Comparison of ENCODE assay signal across 19 mouse cellular contexts in genomic region chr13:23755000-23755399, GRCm38 (mm10). TPM values are rescaled to one million over a fixed set of nuclear protein-coding genes. Genes with fewer than 3 reads are reported as not detected.
DNase-seq lines count a peak whose midpoint lies in the region; ATAC-seq and TF ChIP-seq lines count a peak whose summit lies in the region.
"Had no signal": no experiment of that assay in that cellular context is flagged by ENCODE, and none has a peak within 500 bp of the region (broad histone marks: within the 10 kb centered on the region; RNA-seq: fewer than 3 reads in every experiment).

No protein-coding gene starts in this region.

- no peaks in the 10 kb centered on the region for H3K27me3 ChIP-seq in kidney, embryonic 15.5 days
- H3K27me3 ChIP-seq in kidney, embryonic 14.5 days (ENCODE audit: control insufficient read depth, insufficient read depth, low read length) = no peaks in the 10 kb centered on the region
- H3K27me3 ChIP-seq in embryonic facial prominence, embryonic 13.5 days = no peaks in the 10 kb centered on the region
- no peaks in the 10 kb centered on the region for H3K27me3 ChIP-seq in liver, embryonic 16.5 days (ENCODE audit: control insufficient read depth, insufficient read depth, low read depth, low read length)
- H3K27me3 ChIP-seq in thymus, adult 2 months (ENCODE audit: control insufficient read depth, insufficient read depth, low read length) = no peaks in the 10 kb centered on the region
- H3K27me3 ChIP-seq: limb, embryonic 15.5 days; midbrain, embryonic 15.5 days; stomach, embryonic 15.5 days had no signal

- ATAC-seq in kidney, embryonic 15.5 days (replicated peaks; ENCODE audit: low FRiP score) = no peak
- no peak for ATAC-seq in kidney, embryonic 14.5 days (ENCODE audit: low FRiP score, low TSS enrichment)
- no peak for ATAC-seq in embryonic facial prominence, embryonic 13.5 days (ENCODE audit: insufficient number of reproducible peaks, insufficient read depth, low FRiP score, low TSS enrichment, low read depth)
- no peak for ATAC-seq in liver, embryonic 16.5 days (ENCODE audit: low read depth)
- ATAC-seq: hindbrain, embryonic 16.5 days; midbrain, embryonic 15.5 days had no signal

- 0 out of 2 replicates have a peak overlapping the region, but pooled peaks have one; percentile 10 for H3K27ac ChIP-seq in kidney, embryonic 15.5 days
- no peak overlapping the region for H3K27ac ChIP-seq in kidney, embryonic 14.5 days (ENCODE audit: low read depth, low read length)
- peak overlapping the region; percentile 43 for H3K27ac ChIP-seq in bone marrow macrophage, adult 2 months (ENCODE audit: insufficient read depth, low read depth, low read length)
- 0 out of 2 replicates have a peak overlapping the region, but pooled peaks have one; percentile 11 for H3K27ac ChIP-seq in embryonic facial prominence, embryonic 13.5 days
- peak overlapping the region; percentile 59 for H3K27ac ChIP-seq in liver, embryonic 16.5 days (ENCODE audit: low read length)
- H3K27ac ChIP-seq in thymus, adult 2 months (ENCODE audit: control insufficient read depth, insufficient read depth, low read length) = no peak overlapping the region
- H3K27ac ChIP-seq: limb, embryonic 15.5 days; midbrain, embryonic 15.5 days; stomach, embryonic 15.5 days had no signal

- no peak overlapping the region for H3K4me2 ChIP-seq in kidney, embryonic 15.5 days
- no peak overlapping the region for H3K4me2 ChIP-seq in kidney, embryonic 14.5 days (replicated peaks; ENCODE audit: low read depth, low read length)
- H3K4me2 ChIP-seq in embryonic facial prominence, embryonic 13.5 days = no peak overlapping the region
- H3K4me2 ChIP-seq in liver, embryonic 16.5 days (ENCODE audit: low read depth, low read length) = no peak overlapping the region
- H3K4me2 ChIP-seq: limb, embryonic 15.5 days; midbrain, embryonic 15.5 days; stomach, embryonic 15.5 days had no signal

- no peak overlapping the region for H3K9ac ChIP-seq in kidney, embryonic 15.5 days
- no peak overlapping the region for H3K9ac ChIP-seq in kidney, embryonic 14.5 days (ENCODE audit: low read depth, low read length)
- H3K9ac ChIP-seq in embryonic facial prominence, embryonic 13.5 days = no peak overlapping the region
- H3K9ac ChIP-seq in liver, embryonic 16.5 days (ENCODE audit: low read depth, low read length) = no peak overlapping the region
- H3K9ac ChIP-seq: limb, embryonic 15.5 days; midbrain, embryonic 15.5 days; stomach, embryonic 15.5 days had no signal

- H3K36me3 ChIP-seq in kidney, embryonic 15.5 days = no peaks in the 10 kb centered on the region
- H3K36me3 ChIP-seq in kidney, embryonic 14.5 days (ENCODE audit: control insufficient read depth, insufficient read depth, low read length) = no peaks in the 10 kb centered on the region
- no peaks in the 10 kb centered on the region for H3K36me3 ChIP-seq in embryonic facial prominence, embryonic 13.5 days
- H3K36me3 ChIP-seq in liver, embryonic 16.5 days (ENCODE audit: control insufficient read depth, insufficient read depth) = no peaks in the 10 kb centered on the region
- H3K36me3 ChIP-seq in thymus, adult 2 months (ENCODE audit: control insufficient read depth, insufficient read depth, low read length) = no peaks in the 10 kb centered on the region
- H3K36me3 ChIP-seq: G1E; limb, embryonic 15.5 days; midbrain, embryonic 15.5 days; stomach, embryonic 15.5 days had no signal

- no peak for DNase-seq in thymus, postnatal 0 days (ENCODE audit: low spot score)
- DNase-seq in thymus, adult 2 months = no peak
- DNase-seq: cerebellum, postnatal 10 days; gastrocnemius, postnatal 25 days; heart, postnatal 14 days; kidney, adult 18-20 months; kidney, postnatal 25 days; layer of hippocampus, adult 9-11 months; lung, postnatal 4 days had no signal

- H3K9me3 ChIP-seq in kidney, embryonic 15.5 days (replicated peaks) = no peaks in the 10 kb centered on the region
- no peaks in the 10 kb centered on the region for H3K9me3 ChIP-seq in kidney, embryonic 14.5 days (ENCODE audit: control insufficient read depth, low read length)
- H3K9me3 ChIP-seq in embryonic facial prominence, embryonic 13.5 days = no peaks in the 10 kb centered on the region
- no peaks in the 10 kb centered on the region for H3K9me3 ChIP-seq in liver, embryonic 16.5 days (replicated peaks; ENCODE audit: control insufficient read depth, low read length)
- H3K9me3 ChIP-seq: G1E; limb, embryonic 15.5 days; midbrain, embryonic 15.5 days; stomach, embryonic 15.5 days had no signal

- H3K4me1 ChIP-seq in kidney, embryonic 15.5 days = peaks cover 7% of the 10 kb centered on the region
- 0 out of 2 replicates have a peak, but pooled peaks cover 5% of the 10 kb centered on the region for H3K4me1 ChIP-seq in kidney, embryonic 14.5 days (ENCODE audit: control insufficient read depth, insufficient read depth, low read length)
- H3K4me1 ChIP-seq in bone marrow macrophage, adult 2 months (ENCODE audit: control insufficient read depth, insufficient read depth, low read length) = peaks cover 11% of the 10 kb centered on the region
- peaks cover 11% of the 10 kb centered on the region for H3K4me1 ChIP-seq in embryonic facial prominence, embryonic 13.5 days
- peaks cover 27% of the 10 kb centered on the region for H3K4me1 ChIP-seq in liver, embryonic 16.5 days (ENCODE audit: control insufficient read depth, low read depth, low read length)
- H3K4me1 ChIP-seq in thymus, adult 2 months (replicated peaks; ENCODE audit: control insufficient read depth, insufficient read depth, low read length) = peaks cover 3% of the 10 kb centered on the region

- TF ChIP-seq CTCF in bone marrow macrophage, adult 2 months (IDR thresholded peaks at IDR 0.05; ENCODE audit: low read depth, low read length) = no peak
- no peak for TF ChIP-seq CTCF in thymus, adult 2 months (IDR thresholded peaks at IDR 0.05; ENCODE audit: borderline replicate concordance, control insufficient read depth, extremely low read depth, insufficient read depth, low read length, poor library complexity)

- H3K4me3 ChIP-seq in kidney, embryonic 15.5 days (replicated peaks) = no peak overlapping the region
- no peak overlapping the region for H3K4me3 ChIP-seq in kidney, embryonic 14.5 days (ENCODE audit: low read length)
- no peak overlapping the region for H3K4me3 ChIP-seq in bone marrow macrophage, adult 2 months (ENCODE audit: insufficient read depth, low read length)
- no peak overlapping the region for H3K4me3 ChIP-seq in embryonic facial prominence, embryonic 13.5 days
- H3K4me3 ChIP-seq in liver, embryonic 16.5 days (ENCODE audit: low read depth, low read length) = no peak overlapping the region
- H3K4me3 ChIP-seq in thymus, adult 2 months (ENCODE audit: control insufficient read depth, insufficient read depth, low read length) = no peak overlapping the region
- H3K4me3 ChIP-seq: limb, embryonic 15.5 days; midbrain, embryonic 15.5 days; stomach, embryonic 15.5 days had no signal

- TF ChIP-seq POLR2A in bone marrow macrophage, adult 2 months (IDR thresholded peaks at IDR 0.05; ENCODE audit: borderline replicate concordance, low read depth, low read length) = no peak
- no peak for TF ChIP-seq POLR2A in thymus, adult 2 months (IDR thresholded peaks at IDR 0.05; ENCODE audit: control insufficient read depth, extremely low read depth, insufficient read depth, low read length, poor library complexity)

RNA-seq across cellular contexts. Expression of gene Hist1h4b, which starts 1.8 kb away (rescaled TPM):
- 5.4 and 6.4 TPM in 2 replicates for polyA plus RNA-seq in kidney, embryonic 15.5 days (2015; fragmentation: Nextera tagmentation; extraction: Ambion mirVana)
- 7.0 and 9.2 TPM in 2 replicates for polyA plus RNA-seq in kidney, embryonic 14.5 days (2014; fragmentation: Nextera tagmentation; extraction: Ambion mirVana)
- polyA plus RNA-seq in bone marrow macrophage, adult 2 months (2012; ENCODE audit: insufficient read depth, insufficient read length, missing spikeins) = 4.5 and 5.1 TPM in 2 replicates
- polyA plus RNA-seq in embryonic facial prominence, embryonic 13.5 days (2015; fragmentation: Nextera tagmentation; extraction: Ambion mirVana) = 7.6 and 9.2 TPM in 2 replicates
- polyA plus RNA-seq in liver, embryonic 16.5 days (2015; fragmentation: Nextera tagmentation; extraction: Ambion mirVana) = 3.5 and 5.4 TPM in 2 replicates
- 15.5 and 15.6 TPM in 2 replicates for polyA plus RNA-seq in thymus, postnatal 0 days (2015; fragmentation: Nextera tagmentation; extraction: Ambion mirVana)
- 101 and 134 TPM in 2 replicates for polyA plus RNA-seq in thymus, adult 2 months (2012; rRNA removed)
- polyA plus RNA-seq: hindbrain, embryonic 16.5 days had no signal

RNA-seq across cellular contexts. Expression of gene Hist1h3b, which starts 2.9 kb away (rescaled TPM):
- polyA plus RNA-seq in kidney, embryonic 15.5 days (2015; fragmentation: Nextera tagmentation; extraction: Ambion mirVana) = 10.8 and 11.3 TPM in 2 replicates
- polyA plus RNA-seq in kidney, embryonic 14.5 days (2014; fragmentation: Nextera tagmentation; extraction: Ambion mirVana) = 12.5 and 22.2 TPM in 2 replicates
- polyA plus RNA-seq in bone marrow macrophage, adult 2 months (2012; ENCODE audit: insufficient read depth, insufficient read length, missing spikeins) = 2.1 and 4.8 TPM in 2 replicates
- polyA plus RNA-seq in embryonic facial prominence, embryonic 13.5 days (2015; fragmentation: Nextera tagmentation; extraction: Ambion mirVana) = 15.6 and 18.1 TPM in 2 replicates
- polyA plus RNA-seq in liver, embryonic 16.5 days (2015; fragmentation: Nextera tagmentation; extraction: Ambion mirVana) = 14.4 TPM in 2 replicates
- polyA plus RNA-seq in thymus, postnatal 0 days (2015; fragmentation: Nextera tagmentation; extraction: Ambion mirVana) = 45.8 and 78.0 TPM in 2 replicates
- 529 and 561 TPM in 2 replicates for polyA plus RNA-seq in thymus, adult 2 months (2012; rRNA removed)

RNA-seq across cellular contexts. Expression of gene Hist1h2ab, which starts 4.1 kb away (rescaled TPM):
- 39.2 and 44.8 TPM in 2 replicates for polyA plus RNA-seq in kidney, embryonic 15.5 days (2015; fragmentation: Nextera tagmentation; extraction: Ambion mirVana)
- 70.3 and 91.4 TPM in 2 replicates for polyA plus RNA-seq in kidney, embryonic 14.5 days (2014; fragmentation: Nextera tagmentation; extraction: Ambion mirVana)
- 4.3 and 8.4 TPM in 2 replicates for polyA plus RNA-seq in bone marrow macrophage, adult 2 months (2012; ENCODE audit: insufficient read depth, insufficient read length, missing spikeins)
- polyA plus RNA-seq in embryonic facial prominence, embryonic 13.5 days (2015; fragmentation: Nextera tagmentation; extraction: Ambion mirVana) = 53.1 and 58.6 TPM in 2 replicates
- polyA plus RNA-seq in liver, embryonic 16.5 days (2015; fragmentation: Nextera tagmentation; extraction: Ambion mirVana) = 49.0 and 58.5 TPM in 2 replicates
- polyA plus RNA-seq in thymus, postnatal 0 days (2015; fragmentation: Nextera tagmentation; extraction: Ambion mirVana) = 144 and 155 TPM in 2 replicates
- polyA plus RNA-seq in thymus, adult 2 months (2012; rRNA removed) = 258 and 455 TPM in 2 replicates

RNA-seq across cellular contexts. Expression of gene Hist1h4a, which starts 6.0 kb away (rescaled TPM):
- 0.35 TPM in 1 of 2 replicates, not detected in the other for polyA plus RNA-seq in kidney, embryonic 15.5 days (2015; fragmentation: Nextera tagmentation; extraction: Ambion mirVana)
- 1.3 and 1.9 TPM in 2 replicates for polyA plus RNA-seq in kidney, embryonic 14.5 days (2014; fragmentation: Nextera tagmentation; extraction: Ambion mirVana)
- polyA plus RNA-seq in bone marrow macrophage, adult 2 months (2012; ENCODE audit: insufficient read depth, insufficient read length, missing spikeins) = not detected in 2 replicates
- not detected in 2 replicates for polyA plus RNA-seq in embryonic facial prominence, embryonic 13.5 days (2015; fragmentation: Nextera tagmentation; extraction: Ambion mirVana)
- 0.48 TPM in 1 of 2 replicates, not detected in the other for polyA plus RNA-seq in liver, embryonic 16.5 days (2015; fragmentation: Nextera tagmentation; extraction: Ambion mirVana)
- polyA plus RNA-seq in thymus, postnatal 0 days (2015; fragmentation: Nextera tagmentation; extraction: Ambion mirVana) = 1.4 and 3.5 TPM in 2 replicates
- polyA plus RNA-seq in thymus, adult 2 months (2012; rRNA removed) = 295 and 320 TPM in 2 replicates
- polyA plus RNA-seq: hindbrain, embryonic 16.5 days; midbrain, embryonic 15.5 days had no signal

RNA-seq across cellular contexts. Expression of gene Hist1h3a, which starts 7.2 kb away (rescaled TPM):
- polyA plus RNA-seq in kidney, embryonic 15.5 days (2015; fragmentation: Nextera tagmentation; extraction: Ambion mirVana) = 8.0 and 9.4 TPM in 2 replicates
- 8.8 and 11.6 TPM in 2 replicates for polyA plus RNA-seq in kidney, embryonic 14.5 days (2014; fragmentation: Nextera tagmentation; extraction: Ambion mirVana)
- polyA plus RNA-seq in bone marrow macrophage, adult 2 months (2012; ENCODE audit: insufficient read depth, insufficient read length, missing spikeins) = not detected in 2 replicates
- 5.8 and 8.6 TPM in 2 replicates for polyA plus RNA-seq in embryonic facial prominence, embryonic 13.5 days (2015; fragmentation: Nextera tagmentation; extraction: Ambion mirVana)
- 4.6 and 6.8 TPM in 2 replicates for polyA plus RNA-seq in liver, embryonic 16.5 days (2015; fragmentation: Nextera tagmentation; extraction: Ambion mirVana)
- 42.0 and 56.6 TPM in 2 replicates for polyA plus RNA-seq in thymus, postnatal 0 days (2015; fragmentation: Nextera tagmentation; extraction: Ambion mirVana)
- polyA plus RNA-seq in thymus, adult 2 months (2012; rRNA removed) = 348 and 451 TPM in 2 replicates

Comparison
In these comparisons a context has a peak if more than half of its experiments do, and no peak if none do; other contexts are left out.
1. H3K27ac ChIP-seq: peak in kidney, embryonic 15.5 days (single experiment), bone marrow macrophage, adult 2 months (single experiment), embryonic facial prominence, embryonic 13.5 days (single experiment) and liver, embryonic 16.5 days (single experiment); none in kidney, embryonic 14.5 days (single experiment) and thymus, adult 2 months (single experiment).